Mouse (Mus musculus) neutrophil, adult 5-6 weeks (primary cell): ENCODE measurements around the gene Ciao2a. TPM values are rescaled to one million over a fixed set of nuclear protein-coding genes. Genes with fewer than 3 reads are reported as not detected.

Experiments
- ATAC-seq: fragments of 151-379, 151-347 bp; 2 replicates; pipeline ENCODE4 v1.8.0; 2017; ENCODE audit warnings: mild to moderate bottlenecking, moderate TSS enrichment; ENCODE audit not compliant: insufficient number of reproducible peaks, poor library complexity, low FRiP score, severe bottlenecking; ENCODE audit errors: extremely low read depth
- total RNA-seq: library from RNA; stranded (forward); fragments of 200-1000 nt; gene quantifications from 2 replicates; pipeline ENCODE4 v1.2.3, GENCODE M21; 2017

Gene Ciao2a
- 45.0 and 51.6 TPM in 2 replicates for total RNA-seq

DNA sequence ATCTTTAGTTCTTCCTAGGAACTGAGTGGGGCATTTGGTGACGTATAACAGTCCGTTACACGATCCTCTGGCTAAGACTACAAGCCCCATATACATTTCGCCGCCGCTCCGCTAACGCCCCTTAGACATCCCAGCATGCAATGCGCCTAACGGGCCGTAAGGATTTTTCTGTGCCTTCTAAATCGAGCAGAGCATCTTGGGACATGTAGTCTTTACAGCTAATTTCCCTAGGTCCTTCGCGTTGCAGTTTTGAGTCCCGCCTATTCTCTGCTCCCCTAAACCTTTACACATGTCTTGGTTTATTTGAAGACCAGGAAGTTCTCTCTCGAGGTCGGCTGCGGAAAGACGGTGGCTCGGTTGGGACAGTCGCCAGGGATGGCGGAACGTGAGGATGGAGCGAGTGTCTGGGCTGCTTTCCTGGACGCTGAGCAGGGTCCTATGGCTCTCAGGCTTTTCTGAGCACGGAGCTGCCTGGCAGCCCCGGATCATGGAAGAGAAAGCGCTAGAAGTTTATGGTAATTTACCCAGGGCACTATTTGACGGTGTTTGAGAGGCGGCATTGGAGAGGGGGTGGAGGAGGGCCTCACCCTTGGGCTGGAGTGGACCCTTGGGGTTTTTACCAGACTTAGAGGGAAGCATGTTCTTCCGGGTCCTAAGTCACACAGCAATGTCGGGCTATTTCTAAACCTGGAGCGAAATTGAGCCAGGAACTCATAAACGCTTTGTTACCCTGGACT is at the start of gene Ciao2a, which contains the start of gene Snx1:
TSS of gene Ciao2a (plus strand) at position 156 of the 737 bp plus-strand sequence.
TSS of gene Snx1 (minus strand) at position 132 of the 737 bp plus-strand sequence.
- ATAC-seq, result peak; percentile 86

DNA sequence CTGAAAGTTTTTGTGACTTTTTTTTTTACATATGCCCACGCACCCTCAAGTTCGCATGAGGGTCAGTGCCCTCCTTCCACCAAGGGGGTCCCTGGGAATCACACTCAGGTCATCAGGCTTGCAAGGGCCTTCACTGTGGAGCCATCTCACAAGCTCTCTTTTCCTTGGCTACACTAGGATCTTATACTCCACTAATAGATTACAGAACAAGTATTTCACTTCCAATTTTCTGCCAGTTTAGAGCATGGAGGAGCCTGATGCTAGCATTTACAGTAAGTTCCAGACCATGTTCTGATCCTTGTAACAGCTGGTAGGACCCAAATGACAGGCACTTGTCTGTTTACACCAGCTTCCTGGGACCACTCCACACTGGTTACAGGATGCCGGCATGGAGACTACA is 48.3 kb upstream of the Ciao2a start:
- ATAC-seq, result no peak

DNA sequence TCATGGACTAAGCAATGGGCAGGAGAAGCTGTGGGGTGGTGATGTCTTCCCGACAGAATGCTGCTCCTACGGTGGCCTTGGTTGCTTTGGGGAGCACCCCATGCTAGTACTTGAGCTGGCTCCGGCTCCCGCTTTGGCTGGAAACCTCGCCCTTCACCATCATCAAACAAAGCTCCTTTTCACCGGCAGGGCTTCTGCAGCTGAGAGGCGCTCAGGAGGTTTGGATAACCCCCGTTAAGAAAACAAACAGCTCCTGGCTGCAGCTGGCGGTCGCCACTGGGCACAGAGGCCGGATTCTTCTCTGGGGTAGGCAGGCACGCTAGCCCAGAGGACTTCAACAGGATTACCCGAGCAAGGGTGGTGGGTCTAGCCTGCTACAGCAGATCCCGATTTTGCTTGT is 47.9 kb upstream of the Ciao2a start:
- ATAC-seq, result no peak

DNA sequence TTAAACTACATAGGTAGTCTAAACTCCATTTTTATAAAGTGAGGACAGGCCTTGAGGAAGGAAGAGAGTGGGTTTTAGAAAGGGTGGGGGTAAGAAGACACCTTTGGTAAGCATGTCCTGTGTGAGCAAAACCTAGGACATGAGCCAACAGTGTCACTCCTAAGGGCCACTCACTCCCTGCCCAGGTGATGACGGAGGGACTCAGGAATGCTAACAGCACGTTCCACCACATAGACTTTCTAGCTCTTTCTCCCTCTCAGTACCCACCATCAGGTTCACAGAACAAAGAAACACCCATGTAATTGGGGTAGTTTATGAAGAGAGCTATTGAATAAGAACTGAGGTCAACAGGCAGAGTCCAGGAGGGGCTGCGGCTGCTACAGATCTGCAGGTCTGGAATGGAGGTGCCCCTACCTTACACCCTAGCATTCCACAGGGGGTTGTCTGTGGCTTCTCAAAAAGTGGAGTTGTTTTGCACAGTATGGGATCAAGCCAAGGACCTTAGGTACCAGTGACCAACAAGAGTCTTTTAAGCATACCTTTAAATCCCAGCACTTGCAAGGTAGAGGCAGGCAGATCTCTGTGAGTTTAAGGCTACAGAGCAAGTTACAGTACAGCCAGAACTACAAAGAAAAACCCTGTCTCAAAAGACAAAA is 45.5 kb upstream of the Ciao2a start:
- no peak for ATAC-seq

DNA sequence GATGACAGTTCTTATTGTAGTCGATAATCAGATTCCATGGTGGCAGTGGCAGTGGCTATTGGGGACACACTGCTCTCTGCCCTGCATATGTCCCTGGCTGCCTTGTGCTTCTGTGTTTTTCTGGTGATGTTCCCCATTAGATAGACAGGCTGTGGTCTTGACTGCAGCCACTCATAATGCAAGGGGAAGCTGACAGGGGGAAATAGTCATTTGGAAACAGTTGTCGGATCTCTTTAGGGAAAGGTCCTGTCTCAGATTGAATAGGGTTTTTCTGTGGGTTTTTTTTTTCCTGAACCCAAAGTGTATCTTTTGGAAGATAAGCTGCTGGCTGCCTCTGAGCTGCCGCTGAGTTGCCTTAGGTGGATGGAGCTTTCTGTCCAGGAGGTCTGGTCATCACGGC is 44.4 kb upstream of the Ciao2a start:
- no peak for ATAC-seq

DNA sequence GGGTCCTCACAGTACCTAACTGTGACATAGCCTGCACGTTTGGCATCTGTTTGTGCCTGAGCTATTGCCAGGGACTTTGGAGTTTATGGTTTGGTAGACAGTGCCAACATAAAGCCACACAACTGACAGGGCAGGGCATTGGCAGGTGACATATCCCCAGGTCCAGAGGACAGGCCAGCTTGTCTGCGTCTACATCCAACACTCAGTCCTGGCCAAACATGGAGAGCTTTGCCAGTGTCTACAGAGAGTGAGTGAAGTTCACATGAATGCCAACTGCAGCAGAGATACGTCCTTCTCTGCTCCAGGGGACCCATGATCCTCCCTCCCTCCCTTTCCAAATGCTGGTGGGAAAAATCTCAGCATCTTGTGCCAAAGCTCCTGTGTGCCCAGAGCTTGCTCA is 42.2 kb upstream of the Ciao2a start:
- no peak for ATAC-seq

DNA sequence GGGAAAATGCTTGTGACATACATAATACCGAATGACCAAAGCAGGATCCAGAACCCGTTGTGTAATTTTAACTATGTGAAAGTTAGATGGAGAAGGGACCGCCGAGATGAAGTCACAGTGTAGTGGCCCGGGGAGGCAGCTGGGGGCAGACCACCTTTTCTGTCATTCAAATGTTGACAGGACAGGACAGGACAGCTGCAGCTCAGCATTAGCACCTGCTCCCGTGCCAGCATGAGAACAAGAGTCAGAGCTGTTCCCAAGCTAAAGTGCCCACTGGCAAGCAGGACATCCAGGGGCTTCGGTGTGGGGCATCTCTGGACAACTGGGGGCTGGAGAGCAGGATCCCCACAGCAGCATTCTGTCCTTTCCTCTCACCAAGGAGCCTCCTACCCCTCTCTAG is 39.3 kb upstream of the Ciao2a start:
- ATAC-seq, result no peak

DNA sequence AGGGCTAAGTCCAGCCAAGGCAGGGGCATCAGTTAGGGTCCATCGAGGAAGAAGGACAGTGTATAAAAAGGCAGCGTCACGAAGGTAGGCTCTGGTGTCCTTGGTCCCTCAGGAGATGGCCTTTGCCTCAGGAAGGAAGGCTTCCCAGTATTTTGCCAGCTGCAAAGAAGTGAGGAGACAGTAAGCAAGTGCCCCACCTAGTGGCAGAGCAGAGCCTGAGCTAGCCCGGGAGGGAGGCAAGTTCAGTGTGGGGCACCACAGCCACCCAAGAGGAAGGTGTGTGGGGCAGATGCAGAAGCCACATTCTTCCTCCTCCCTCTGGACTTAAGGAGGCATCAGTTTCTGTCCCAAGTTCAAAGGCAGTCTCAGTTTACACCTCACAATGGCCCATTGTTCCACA is 38.0 kb upstream of the Ciao2a start:
- ATAC-seq, result no peak

DNA sequence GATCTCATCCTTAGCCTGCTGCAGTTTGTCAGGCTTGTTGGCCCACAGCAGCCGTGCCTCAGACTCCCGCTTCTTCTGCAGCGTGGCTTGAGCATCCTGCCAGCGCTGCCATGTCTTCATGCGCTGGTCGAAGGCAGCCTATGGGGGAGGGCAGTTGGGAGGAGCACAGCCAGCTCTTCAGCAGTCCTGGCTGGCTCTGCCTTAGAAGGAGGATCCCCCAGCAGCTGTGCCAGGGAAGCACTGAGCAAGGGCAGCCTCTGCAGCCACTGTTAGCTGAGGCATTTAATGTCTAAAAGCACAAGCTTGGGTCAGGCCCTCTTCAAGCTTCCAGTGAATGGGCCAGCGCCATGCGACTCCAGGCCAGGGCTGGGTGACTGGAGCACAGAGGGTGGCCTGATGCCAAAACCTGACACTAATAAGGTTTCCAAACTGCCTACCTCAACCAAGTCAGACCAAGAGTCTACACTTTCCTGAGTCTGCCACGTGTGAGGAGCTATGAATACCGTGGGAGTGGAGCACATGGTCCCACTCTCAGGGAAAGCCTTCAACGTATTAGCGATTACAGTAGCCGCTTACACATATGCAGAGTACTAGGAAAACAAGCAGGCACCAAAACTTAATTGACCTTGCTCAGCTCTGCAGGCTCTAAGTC is 35.7 kb upstream of the Ciao2a start:
- ATAC-seq, result no peak

DNA sequence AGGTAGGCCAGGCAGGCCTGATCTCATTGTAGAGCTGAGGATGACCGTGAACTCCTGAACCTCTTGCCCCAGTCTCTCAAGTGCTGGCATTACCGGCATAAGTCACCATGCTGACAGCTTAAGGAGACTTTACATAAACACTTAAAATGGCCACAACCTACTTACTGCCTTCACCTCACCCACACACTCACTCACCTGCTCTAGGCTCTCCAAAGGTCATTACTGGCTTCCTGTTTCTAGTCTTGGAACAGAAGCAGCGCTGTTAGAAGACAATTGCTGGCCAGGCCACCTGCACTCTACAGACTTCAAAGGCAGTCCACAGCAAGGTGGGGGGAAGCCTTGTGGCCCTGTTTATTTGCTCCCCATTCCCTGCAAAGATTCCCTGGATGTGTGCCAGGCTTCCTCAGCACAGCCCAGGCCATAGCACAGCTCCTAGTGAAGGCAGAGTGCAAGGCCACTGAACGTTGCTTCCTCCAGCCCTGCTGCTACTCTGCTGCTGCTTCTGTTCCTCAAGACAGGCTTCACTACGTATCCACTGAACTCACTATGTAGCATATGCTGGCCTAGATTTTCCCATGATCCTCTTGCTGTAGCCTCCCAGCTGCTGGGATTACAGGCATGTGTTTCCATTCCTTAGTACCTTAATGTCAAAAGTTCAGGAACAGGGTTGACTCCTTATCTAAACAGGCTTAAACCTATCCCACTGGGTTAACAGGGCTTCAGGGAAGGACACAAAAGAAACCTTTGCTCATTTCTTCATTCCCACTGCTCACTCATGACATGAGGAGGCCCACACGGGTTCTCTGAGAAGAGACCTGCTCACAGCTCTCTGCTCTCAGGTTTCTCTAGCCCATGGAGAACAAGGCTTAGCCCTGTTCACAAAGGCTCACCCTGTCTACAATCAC is 34.8 kb upstream of the Ciao2a start:
- no peak for ATAC-seq

DNA sequence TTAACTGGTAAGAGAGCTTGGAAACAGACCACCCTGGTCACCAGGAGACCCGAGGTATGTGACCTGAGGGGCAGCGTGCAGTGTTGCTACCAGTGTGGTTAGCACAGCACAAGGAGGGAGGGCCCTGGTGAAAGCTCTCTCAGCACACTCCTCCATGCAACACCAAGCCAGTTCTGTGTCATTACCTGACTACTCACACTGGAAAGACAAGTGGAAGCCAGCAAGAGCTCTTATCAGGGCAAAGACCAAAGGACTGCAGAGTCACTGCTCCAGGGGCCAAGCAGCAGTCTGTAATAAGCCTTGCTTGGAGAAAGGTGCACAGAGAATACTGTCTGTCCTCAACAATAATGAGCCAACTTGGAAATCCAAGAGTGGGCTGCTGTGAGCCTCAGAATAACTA is 33.7 kb upstream of the Ciao2a start:
- no peak for ATAC-seq

DNA sequence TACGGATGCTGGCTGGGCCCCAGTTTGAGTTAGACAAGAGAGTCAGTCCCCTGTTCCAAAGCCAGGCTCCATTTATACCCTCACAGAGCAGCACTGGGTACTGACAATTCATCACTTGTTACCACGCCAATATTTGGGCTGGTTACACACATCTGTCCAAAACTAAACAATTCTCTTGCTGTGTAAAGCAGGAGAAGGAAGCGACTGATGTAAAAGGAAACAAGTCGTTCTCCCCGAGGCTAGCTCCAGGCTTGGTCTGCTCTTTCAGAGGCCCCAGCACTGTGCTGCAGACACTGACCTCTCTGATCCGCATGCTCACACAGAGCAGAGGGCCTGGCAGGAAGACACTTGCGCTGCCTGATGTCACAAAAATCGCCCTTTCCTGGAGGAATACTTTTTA is 24.8 kb upstream of the Ciao2a start:
- ATAC-seq, result no peak

DNA sequence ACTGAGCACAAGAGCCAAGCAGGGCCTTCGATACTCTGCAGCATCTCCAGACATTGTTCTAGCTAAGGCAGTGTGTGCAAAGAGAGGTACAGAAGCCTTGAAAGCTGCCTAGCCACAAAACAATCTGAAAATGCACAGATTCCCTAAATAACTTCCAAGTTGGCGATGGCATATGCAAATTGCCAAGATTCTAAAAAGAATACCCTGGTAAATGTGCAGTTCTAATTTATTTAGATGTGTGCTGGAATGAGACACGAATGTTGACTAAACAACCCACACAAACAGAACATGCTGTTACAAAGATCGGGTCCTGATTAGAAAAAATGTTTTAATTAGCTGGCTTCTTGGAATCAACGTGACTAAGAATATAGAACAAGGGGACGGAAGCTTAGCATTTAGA is 23.7 kb upstream of the Ciao2a start:
- ATAC-seq, result no peak

DNA sequence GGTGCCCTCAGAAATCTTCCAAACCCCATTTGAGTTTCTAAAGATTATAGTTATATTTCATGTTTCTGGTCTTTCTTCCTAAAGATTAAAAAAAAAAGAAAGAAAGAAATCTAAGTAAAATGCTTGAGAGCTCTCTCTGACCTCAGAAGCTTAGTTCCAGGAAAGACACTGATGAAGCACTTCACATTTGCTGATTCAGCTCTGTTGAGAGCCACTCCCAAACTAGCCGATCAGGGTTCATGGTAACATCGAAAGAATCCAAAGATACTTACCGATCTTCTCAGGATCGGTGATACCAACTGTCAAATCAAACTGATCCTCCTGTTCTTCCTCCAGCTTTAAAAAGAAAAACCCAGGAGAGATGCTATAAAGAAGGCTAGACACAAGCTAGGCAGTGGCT is 21.8 kb upstream of the Ciao2a start:
- no peak for ATAC-seq

DNA sequence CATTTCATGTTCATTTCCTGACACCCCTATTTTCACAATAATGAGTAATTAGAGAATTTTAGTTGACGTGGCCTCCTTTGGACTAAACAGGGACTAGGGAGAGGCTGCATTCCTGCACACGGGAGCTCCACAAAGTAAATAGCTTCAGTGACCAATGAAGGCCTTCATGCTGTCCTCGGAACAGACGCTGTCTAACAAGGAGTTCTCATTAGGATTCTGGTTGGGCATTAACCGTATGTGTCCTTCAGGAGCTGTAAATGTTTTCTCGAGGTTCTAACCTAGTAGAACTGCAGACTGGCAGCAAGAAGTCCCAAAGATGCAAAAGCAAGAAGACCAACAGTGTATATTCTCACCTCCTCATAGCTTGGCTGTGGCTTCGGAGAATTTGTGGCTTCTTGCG is 21.2 kb upstream of the Ciao2a start:
- ATAC-seq, result no peak

DNA sequence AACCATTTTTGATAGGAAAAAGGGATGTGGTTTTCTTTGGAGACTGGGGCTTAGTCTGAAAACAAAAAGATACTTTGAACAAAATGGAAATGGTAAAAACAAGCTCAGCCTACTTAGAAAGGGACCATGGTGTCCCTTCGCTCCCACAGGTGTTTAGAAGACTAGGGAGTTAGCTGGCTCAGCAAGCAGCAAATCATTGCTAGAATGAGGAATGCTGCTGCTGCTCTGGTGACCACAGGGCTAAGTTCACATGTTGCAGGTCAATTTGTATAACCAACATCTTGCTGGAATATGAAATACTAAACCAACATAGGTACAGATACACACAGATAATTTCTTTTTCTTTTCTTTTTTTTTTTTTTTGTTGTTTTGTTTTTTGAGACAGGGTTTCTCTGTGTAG is 16.8 kb upstream of the Ciao2a start:
- no peak for ATAC-seq

DNA sequence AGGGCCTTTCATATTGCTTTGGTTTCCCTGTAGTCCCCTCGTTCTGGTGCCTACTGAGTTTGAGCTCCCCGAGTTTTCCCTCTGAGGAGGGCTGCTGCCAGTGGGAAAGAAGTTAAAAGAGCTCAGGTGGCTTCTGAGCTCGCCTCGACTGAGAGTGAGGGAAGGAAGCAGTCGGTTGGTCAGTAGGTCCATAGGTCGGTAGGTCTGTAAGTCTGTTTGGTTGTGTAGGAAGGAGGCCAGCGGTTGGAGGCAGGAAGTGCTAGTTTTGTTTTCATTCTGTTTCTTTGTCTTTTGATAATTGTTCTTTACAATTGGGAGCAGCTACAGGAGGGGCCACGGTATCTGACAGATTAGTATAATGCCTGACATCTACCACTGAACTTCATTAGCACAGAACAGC is 16.3 kb upstream of the Ciao2a start:
- ATAC-seq, result no peak

DNA sequence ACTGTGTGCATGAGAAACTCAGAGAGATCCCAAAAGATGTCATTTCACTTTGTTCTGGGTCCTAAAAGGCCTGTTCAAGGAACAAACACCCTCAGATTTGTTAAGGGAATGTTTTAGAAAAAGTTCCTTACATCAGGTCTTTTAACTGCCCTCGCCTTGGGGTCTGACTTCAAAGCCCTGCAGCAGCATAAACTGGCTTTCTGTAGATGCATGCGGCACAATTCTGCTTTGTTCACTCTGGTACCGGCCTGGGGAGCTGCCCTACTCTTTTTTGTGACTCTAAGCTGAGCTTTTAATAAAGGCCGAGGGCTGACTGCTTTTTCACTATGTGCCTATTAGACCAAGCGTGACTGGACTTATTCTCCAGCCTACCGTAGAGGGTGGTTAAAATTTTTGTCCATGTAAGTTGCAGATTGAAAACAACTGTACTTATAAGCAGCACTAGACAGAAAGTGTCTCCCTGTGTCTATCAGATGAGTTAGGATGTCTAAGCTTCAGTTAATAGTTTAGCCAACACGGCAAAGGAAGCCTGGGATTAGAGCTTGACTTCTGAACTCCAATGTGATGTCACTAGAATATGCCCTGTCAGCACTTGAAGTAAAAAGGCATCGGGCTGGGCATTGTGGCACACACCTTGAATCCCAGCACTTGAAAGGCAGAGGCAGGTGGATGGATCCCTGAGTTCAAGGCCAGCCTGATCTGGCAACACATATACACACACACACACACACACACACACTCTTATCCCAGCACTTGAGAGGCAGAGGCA is 15.6 kb upstream of the Ciao2a start:
- ATAC-seq, result no peak

DNA sequence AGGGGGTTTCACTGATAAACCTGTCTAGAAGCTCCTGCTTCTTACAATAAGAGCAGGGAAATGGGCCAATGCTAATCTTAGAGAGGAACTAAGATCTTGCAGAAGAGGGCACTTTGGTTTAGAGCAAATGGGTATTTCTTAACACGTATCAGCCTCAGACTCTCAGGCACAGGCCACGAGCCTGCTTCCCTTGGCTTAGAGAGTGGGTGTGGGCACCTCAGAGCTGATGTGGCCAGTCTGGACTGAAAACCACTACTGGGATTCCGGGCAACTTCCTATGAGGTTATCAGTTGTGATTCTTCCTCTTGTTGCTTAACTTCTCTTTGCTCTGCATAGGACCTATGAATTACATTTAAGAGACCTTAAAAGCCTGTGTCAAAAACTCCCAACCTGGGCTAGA is 12.1 kb upstream of the Ciao2a start:
- ATAC-seq, result peak; percentile 33; the same call in 1 of the 2 replicates
